Mouse (Mus musculus): ENCODE measurements around the gene Zp2. TPM values are rescaled to one million over a fixed set of nuclear protein-coding genes. Genes with fewer than 3 reads are reported as not detected.
A peak's percentile ranks its signal among the peaks of the same experiment; 100 is the strongest.

The Zp2 gene
- polyA plus RNA-seq, 1 experiment: 0.08 TPM

- H3K36me3 ChIP-seq (ENCODE audit: control insufficient read depth, insufficient read depth): no peaks in the 10 kb centered on the region
- H3K4me2 ChIP-seq (ENCODE audit: low read depth): no peak overlapping the region
Measured at GRCm38 (mm10) chr7:120116976-120117375, 28.1 kb downstream of the Zp2 start.

GRCm38 (mm10) chr7:120109676-120110075 is 35.4 kb downstream of the Zp2 start:
- H3K27me3 ChIP-seq (ENCODE audit: control insufficient read depth, insufficient read depth, insufficient read length): no peaks in the 10 kb centered on the region
- TF ChIP-seq E2F4 (IDR thresholded peaks at IDR 0.05; ENCODE audit: insufficient read depth) (no peak), TCF12 (IDR thresholded peaks at IDR 0.05; ENCODE audit: insufficient read depth, poor library complexity, severe bottlenecking) (no peak), USF1 (IDR thresholded peaks at IDR 0.05; ENCODE audit: low read depth) (no peak), CEBPB (IDR thresholded peaks at IDR 0.05; ENCODE audit: insufficient read depth, poor library complexity, severe bottlenecking) (no peak), POLR2A (IDR thresholded peaks at IDR 0.05; ENCODE audit: insufficient read length, low read depth) (no peak), MYOG (IDR thresholded peaks at IDR 0.05; ENCODE audit: control insufficient read depth in 1 of 3, insufficient read depth in 1 of 3, insufficient read length in 2 of 3, low read depth in 2 of 3) (no peak), POLR2AphosphoS2 (IDR thresholded peaks at IDR 0.05; ENCODE audit: insufficient read length, low read depth) (no peak), REST (IDR thresholded peaks at IDR 0.05; ENCODE audit: insufficient read depth, insufficient read length) (no peak), MYOD1 (IDR thresholded peaks at IDR 0.05; ENCODE audit: control insufficient read depth in 1 of 3, insufficient read length in 2 of 3, low read depth in 2 of 3) (no peak), MAX (IDR thresholded peaks at IDR 0.05; ENCODE audit: low read depth) (no peak), TCF3 (IDR thresholded peaks at IDR 0.05; ENCODE audit: insufficient read length, low read depth) (no peak), SRF (IDR thresholded peaks at IDR 0.05; ENCODE audit: control insufficient read depth, insufficient read length, low read depth) (no peak)
- no peak overlapping the region for H3K4me3 ChIP-seq
- H3K4me2 ChIP-seq (ENCODE audit: low read depth): no peak overlapping the region
- no peaks in the 10 kb centered on the region for H3K79me2 ChIP-seq (ENCODE audit: control insufficient read depth, insufficient read depth)
- H3ac ChIP-seq (ENCODE audit: control insufficient read depth, insufficient read length): no peak overlapping the region
- no peaks in the 10 kb centered on the region for H3K36me3 ChIP-seq (ENCODE audit: control insufficient read depth, insufficient read depth)

More at GRCm38 (mm10) chr7:120116976-120117375, 28.1 kb downstream of the Zp2 start:
- H3K79me2 ChIP-seq (ENCODE audit: control insufficient read depth, insufficient read depth): no peaks in the 10 kb centered on the region
- H3K27me3 ChIP-seq (ENCODE audit: control insufficient read depth, insufficient read depth, insufficient read length): no peaks in the 10 kb centered on the region
- no peak for TF ChIP-seq TCF3 (IDR thresholded peaks at IDR 0.05; ENCODE audit: insufficient read length, low read depth)
- no peak overlapping the region for H3K4me3 ChIP-seq
- no peak overlapping the region for H3ac ChIP-seq (ENCODE audit: control insufficient read depth, insufficient read length)

GRCm38 (mm10) chr7:120106356-120106755 is 38.7 kb downstream of the Zp2 start:
- H3K27me3 ChIP-seq (ENCODE audit: control insufficient read depth, insufficient read depth, insufficient read length): no peaks in the 10 kb centered on the region
- no peak overlapping the region for H3K4me3 ChIP-seq
- no peaks in the 10 kb centered on the region for H3K36me3 ChIP-seq (ENCODE audit: control insufficient read depth, insufficient read depth)
- TF ChIP-seq SRF (IDR thresholded peaks at IDR 0.05; ENCODE audit: control insufficient read depth, insufficient read length, low read depth) (no peak), MYOD1 (IDR thresholded peaks at IDR 0.05; ENCODE audit: control insufficient read depth in 1 of 3, insufficient read length in 2 of 3, low read depth in 2 of 3) (no peak), TCF12 (IDR thresholded peaks at IDR 0.05; ENCODE audit: insufficient read depth, poor library complexity, severe bottlenecking) (no peak), TCF3 (IDR thresholded peaks at IDR 0.05; ENCODE audit: insufficient read length, low read depth) (no peak), REST (IDR thresholded peaks at IDR 0.05; ENCODE audit: insufficient read depth, insufficient read length) (no peak), MYOG (IDR thresholded peaks at IDR 0.05; ENCODE audit: control insufficient read depth in 1 of 3, insufficient read depth in 1 of 3, insufficient read length in 2 of 3, low read depth in 2 of 3) (no peak), E2F4 (IDR thresholded peaks at IDR 0.05; ENCODE audit: insufficient read depth) (no peak), MAX (IDR thresholded peaks at IDR 0.05; ENCODE audit: low read depth) (no peak), POLR2A (IDR thresholded peaks at IDR 0.05; ENCODE audit: insufficient read length, low read depth) (no peak), USF1 (IDR thresholded peaks at IDR 0.05; ENCODE audit: low read depth) (no peak), POLR2AphosphoS2 (IDR thresholded peaks at IDR 0.05; ENCODE audit: insufficient read length, low read depth) (no peak), CEBPB (IDR thresholded peaks at IDR 0.05; ENCODE audit: insufficient read depth, poor library complexity, severe bottlenecking) (no peak)
- no peaks in the 10 kb centered on the region for H3K79me2 ChIP-seq (ENCODE audit: control insufficient read depth, insufficient read depth)
- H3ac ChIP-seq (ENCODE audit: control insufficient read depth, insufficient read length): no peak overlapping the region
- no peak overlapping the region for H3K4me2 ChIP-seq (ENCODE audit: low read depth)

- Histone ChIP-seq H3K79me2 (ENCODE audit: control insufficient read depth, insufficient read depth) (no peaks in the 10 kb centered on the region), H3K36me3 (ENCODE audit: control insufficient read depth, insufficient read depth) (no peaks in the 10 kb centered on the region), H3K27me3 (ENCODE audit: control insufficient read depth, insufficient read depth, insufficient read length) (no peaks in the 10 kb centered on the region), H3K4me2 (ENCODE audit: low read depth) (no peak overlapping the region), H3K4me3 (no peak overlapping the region), H3ac (ENCODE audit: control insufficient read depth, insufficient read length) (no peak overlapping the region)
- TF ChIP-seq SRF (IDR thresholded peaks at IDR 0.05; ENCODE audit: control insufficient read depth, insufficient read length, low read depth): no peak
- TF ChIP-seq TCF12 (IDR thresholded peaks at IDR 0.05; ENCODE audit: insufficient read depth, poor library complexity, severe bottlenecking): no peak
- no peak for TF ChIP-seq USF1 (IDR thresholded peaks at IDR 0.05; ENCODE audit: low read depth)
- TF ChIP-seq POLR2AphosphoS2 (IDR thresholded peaks at IDR 0.05; ENCODE audit: insufficient read length, low read depth): no peak
- no peak for TF ChIP-seq MYOG (IDR thresholded peaks at IDR 0.05; ENCODE audit: control insufficient read depth in 1 of 3, insufficient read depth in 1 of 3, insufficient read length in 2 of 3, low read depth in 2 of 3)
- no peak for TF ChIP-seq REST (IDR thresholded peaks at IDR 0.05; ENCODE audit: insufficient read depth, insufficient read length)
- no peak for TF ChIP-seq CEBPB (IDR thresholded peaks at IDR 0.05; ENCODE audit: insufficient read depth, poor library complexity, severe bottlenecking)
- TF ChIP-seq E2F4 (IDR thresholded peaks at IDR 0.05; ENCODE audit: insufficient read depth): no peak
- TF ChIP-seq MAX (IDR thresholded peaks at IDR 0.05; ENCODE audit: low read depth): no peak
- TF ChIP-seq TCF3 (IDR thresholded peaks at IDR 0.05; ENCODE audit: insufficient read length, low read depth): no peak
- no peak for TF ChIP-seq MYOD1 (IDR thresholded peaks at IDR 0.05; ENCODE audit: control insufficient read depth in 1 of 3, insufficient read length in 2 of 3, low read depth in 2 of 3)
- TF ChIP-seq POLR2A (IDR thresholded peaks at IDR 0.05; ENCODE audit: insufficient read length, low read depth): no peak
Measured at GRCm38 (mm10) chr7:120104975-120105374, 40.1 kb downstream of the Zp2 start.

GRCm38 (mm10) chr7:120103019-120103567 is 42.0 kb downstream of the Zp2 start:
- no peak overlapping the region for H3ac ChIP-seq (ENCODE audit: control insufficient read depth, insufficient read length)
- no peaks in the 10 kb centered on the region for H3K79me2 ChIP-seq (ENCODE audit: control insufficient read depth, insufficient read depth)
- peak overlapping the region; percentile 76 for H3K4me2 ChIP-seq (ENCODE audit: low read depth)
- peak overlapping the region; percentile 40 for H3K4me3 ChIP-seq
- no peaks in the 10 kb centered on the region for H3K36me3 ChIP-seq (ENCODE audit: control insufficient read depth, insufficient read depth)
- no peaks in the 10 kb centered on the region for H3K27me3 ChIP-seq (ENCODE audit: control insufficient read depth, insufficient read depth, insufficient read length)
- TF ChIP-seq TCF3 (IDR thresholded peaks at IDR 0.05; ENCODE audit: insufficient read length, low read depth) (no peak), REST (IDR thresholded peaks at IDR 0.05; ENCODE audit: insufficient read depth, insufficient read length) (no peak), E2F4 (IDR thresholded peaks at IDR 0.05; ENCODE audit: insufficient read depth) (no peak), USF1 (IDR thresholded peaks at IDR 0.05; ENCODE audit: low read depth) (no peak), MAX (IDR thresholded peaks at IDR 0.05; ENCODE audit: low read depth) (no peak), MYOD1 (IDR thresholded peaks at IDR 0.05; ENCODE audit: control insufficient read depth in 1 of 3, insufficient read length in 2 of 3, low read depth in 2 of 3) (no peak), CEBPB (IDR thresholded peaks at IDR 0.05; ENCODE audit: insufficient read depth, poor library complexity, severe bottlenecking) (no peak)

Measured in myocyte (in vitro differentiated cells).